Mouse (Mus musculus) cerebellum, postnatal 36 days (tissue): ENCODE data around the gene Ctrc.

Experiments
- DNase-seq, 2 experiments: peaks; one replicate each; pipeline ENCODE4 v3.0.0; 2021 to 2022; ENCODE audit warnings: mixed read lengths in 2 of 2

Gene Ctrc

GRCm38 (mm10) chr4:141866933-141867490, 20.9 kb upstream of the Ctrc start:
- no peak for DNase-seq

- no peak for DNase-seq
These were observed 19.4 kb upstream of the Ctrc start for GRCm38 (mm10) chr4:141865600-141865999.

- no peak for DNase-seq
These were observed 18.8 kb upstream of the Ctrc start for GRCm38 (mm10) chr4:141865006-141865405.

- no peak for DNase-seq
These were observed 18.3 kb upstream of the Ctrc start for GRCm38 (mm10) chr4:141864506-141864905.

GRCm38 (mm10) chr4:141863726-141864280, 17.6 kb upstream of the Ctrc start:
- DNase-seq = no peak

- no peak for DNase-seq
These were observed 16.7 kb upstream of the Ctrc start for GRCm38 (mm10) chr4:141862867-141863266.

GRCm38 (mm10) chr4:141861591-141862295, 15.6 kb upstream of the Ctrc start:
- DNase-seq = no peak

- no peak for DNase-seq
These were observed 14.2 kb upstream of the Ctrc start for GRCm38 (mm10) chr4:141860246-141860841.

GRCm38 (mm10) chr4:141859351-141859750, 13.2 kb upstream of the Ctrc start:
- no peak for DNase-seq

GRCm38 (mm10) chr4:141858501-141858900, 12.3 kb upstream of the Ctrc start:
- DNase-seq = no peak

GRCm38 (mm10) chr4:141857422-141857930, 11.3 kb upstream of the Ctrc start:
- peak; percentile 84 to 87 for DNase-seq

- peak; percentile 65 to 70 for DNase-seq
These were observed 7.3 kb upstream of the Ctrc start for GRCm38 (mm10) chr4:141853437-141853836.

GRCm38 (mm10) chr4:141834536-141835095, 11.5 kb downstream of the Ctrc start:
- no peak for DNase-seq

GRCm38 (mm10) chr4:141833911-141834310, 12.2 kb downstream of the Ctrc start:
- DNase-seq = no peak

GRCm38 (mm10) chr4:141831361-141831760, 14.8 kb downstream of the Ctrc start:
- DNase-seq = no peak

GRCm38 (mm10) chr4:141830381-141830780, 15.8 kb downstream of the Ctrc start:
- no peak for DNase-seq

GRCm38 (mm10) chr4:141828177-141828576, 18.0 kb downstream of the Ctrc start:
- no peak for DNase-seq

GRCm38 (mm10) chr4:141827401-141827800, 18.8 kb downstream of the Ctrc start:
- no peak for DNase-seq

- no peak for DNase-seq
These were observed 20.1 kb downstream of the Ctrc start, which contains the start of gene Cela2a for GRCm38 (mm10) chr4:141826060-141826459. TSS of gene Cela2a (minus strand) at chr4:141826160.

- no peak for DNase-seq
These were observed 23.2 kb downstream of the Ctrc start for GRCm38 (mm10) chr4:141822979-141823378.

- DNase-seq = no peak
These were observed 24.1 kb downstream of the Ctrc start for GRCm38 (mm10) chr4:141822089-141822488.

- no peak for DNase-seq
These were observed 25.0 kb downstream of the Ctrc start for GRCm38 (mm10) chr4:141821178-141821577.

GRCm38 (mm10) chr4:141819316-141819715, 26.8 kb downstream of the Ctrc start:
- no peak for DNase-seq
